Mouse (Mus musculus) spleen, adult 2 months (tissue): ENCODE data around the gene Unk. TPM values are rescaled to one million over a fixed set of nuclear protein-coding genes. Genes with fewer than 3 reads are reported as not detected.
"Not testable (repeated sequence)": the region's sequence is repeated elsewhere in the genome, so short reads cannot be mapped to it uniquely, and the experiment has no call there.

Source experiments
- DNase-seq, 2 experiments: peaks; one replicate each; pipeline versions ENCODE4 v3.0.0 to v3.0.0-alpha.2; 2012 to 2021; ENCODE audit warnings: low spot score in 2 of 2, low read depth in 1 of 2
- H3K27ac ChIP-seq: fragments of 200-500 bp; 2 replicates; pipeline ENCODE4 v1.5.1; 2012; ENCODE audit warnings: low read length, inconsistent platforms; ENCODE audit not compliant: insufficient read depth
- H3K27me3 ChIP-seq: fragments of 200-500 bp; 2 replicates; pipeline ENCODE4 v1.6.1; 2012; ENCODE audit warnings: mild to moderate bottlenecking, moderate library complexity, low read length, inconsistent platforms; ENCODE audit not compliant: control insufficient read depth, insufficient read depth
- H3K36me3 ChIP-seq: fragments of 200-500 bp; 2 replicates; pipeline ENCODE4 v1.6.1; 2012; ENCODE audit warnings: mild to moderate bottlenecking, low read length, inconsistent platforms; ENCODE audit not compliant: control insufficient read depth, insufficient read depth
- H3K4me1 ChIP-seq: fragments of 200-500 bp; 2 replicates; pipeline ENCODE4 v1.6.1; 2011; ENCODE audit warnings: inconsistent platforms; ENCODE audit not compliant: control insufficient read depth, insufficient read depth, insufficient read length
- H3K4me3 ChIP-seq: fragments of 200-500 bp; 2 replicates; pipeline ENCODE4 v1.5.1; 2011; ENCODE audit warnings: mild to moderate bottlenecking, inconsistent platforms; ENCODE audit not compliant: insufficient read depth, insufficient read length; ENCODE audit errors: extremely low read depth
- CTCF ChIP-seq: fragments of 200-500 bp; IDR thresholded peaks from 2 replicates; pipeline ENCODE4 v1.5.1; 2011; ENCODE audit warnings: mild to moderate bottlenecking, inconsistent platforms; ENCODE audit not compliant: insufficient read depth, insufficient read length, insufficient replicate concordance; ENCODE audit errors: extremely low read depth
- POLR2A ChIP-seq: fragments of 200-500 bp; IDR thresholded peaks from 2 replicates; pipeline ENCODE4 v1.6.1; 2011; ENCODE audit warnings: low read depth, low read length, inconsistent platforms
- WGBS: fragments of 180-500 bp; shearing (Covaris S2); methylation state at CpG from one replicate; pipeline ENCODE4 v1.1.7; 2018; 5-methylcytosine and 5-hydroxymethylcytosine counted together
- polyA plus RNA-seq: library from polyadenylated mRNA; depleted of rRNA; stranded (reverse); fragments of >200 nt; gene quantifications from 2 replicates; pipeline ENCODE4 v1.2.3, GENCODE M21; 2012

The Unk gene
- polyA plus RNA-seq, 1 experiment = 37.9 TPM

GRCm38 (mm10) chr11:116019360-116019791 is 10.7 kb upstream of the Unk start:
- Histone ChIP-seq H3K36me3 (peaks cover 18% of the 10 kb centered on the region), H3K27ac (no peak overlapping the region), H3K4me1 (no peaks in the 10 kb centered on the region), H3K4me3 (no peak overlapping the region), H3K27me3 (no peaks in the 10 kb centered on the region)
- DNase-seq = no peak
- WGBS = 95% methylated on average over 1 of the region's 1 CpGs
- TF ChIP-seq POLR2A (no peak), CTCF (no peak)

- WGBS = 86% methylated on average over 2 of the region's 2 CpGs
- no peaks in the 10 kb centered on the region for H3K27me3 ChIP-seq
- H3K4me1 ChIP-seq = no peaks in the 10 kb centered on the region; the same call in 1 of the 2 replicates
- H3K36me3 ChIP-seq = peaks cover 18% of the 10 kb centered on the region
- no peak overlapping the region for H3K27ac ChIP-seq
- DNase-seq = no peak
- no peak overlapping the region for H3K4me3 ChIP-seq
- no peak for TF ChIP-seq POLR2A
- no peak for TF ChIP-seq CTCF
Observed at GRCm38 (mm10) chr11:116019976-116020411, 10.1 kb upstream of the Unk start.

GRCm38 (mm10) chr11:116020519-116020922 is 9.6 kb upstream of the Unk start:
- Histone ChIP-seq H3K36me3 (peaks cover 18% of the 10 kb centered on the region), H3K4me3 (no peak overlapping the region), H3K27ac (no peak overlapping the region), H3K4me1 (no peaks in the 10 kb centered on the region; the same call in 1 of the 2 replicates), H3K27me3 (no peaks in the 10 kb centered on the region)
- 22% methylated on average over 1 of the region's 1 CpGs for WGBS
- TF ChIP-seq POLR2A (no peak), CTCF (no peak)
- no peak for DNase-seq

GRCm38 (mm10) chr11:116021328-116022220 is 8.5 kb upstream of the Unk start:
- no peak for DNase-seq
- TF ChIP-seq CTCF (no peak), POLR2A (no peak)
- Histone ChIP-seq H3K4me1 (no peaks in the 10 kb centered on the region; the same call in 1 of the 2 replicates), H3K36me3 (peaks cover 18% of the 10 kb centered on the region), H3K27me3 (no peaks in the 10 kb centered on the region), H3K27ac (no peak overlapping the region), H3K4me3 (no peak overlapping the region)
- WGBS = 71% methylated on average over 6 of the region's 6 CpGs

- H3K27me3 ChIP-seq = no peaks in the 10 kb centered on the region
- H3K4me3 ChIP-seq = no peak overlapping the region
- no peak for DNase-seq
- no peak for TF ChIP-seq CTCF
- TF ChIP-seq POLR2A = no peak
- peaks cover 18% of the 10 kb centered on the region for H3K36me3 ChIP-seq
- WGBS = 54% methylated on average over 4 of the region's 4 CpGs
- H3K4me1 ChIP-seq = no peaks in the 10 kb centered on the region; the same call in 1 of the 2 replicates
- H3K27ac ChIP-seq = no peak overlapping the region
Observed at GRCm38 (mm10) chr11:116022256-116022780, 7.8 kb upstream of the Unk start.

GRCm38 (mm10) chr11:116023074-116023770 is 6.9 kb upstream of the Unk start:
- WGBS = 2% methylated on average over 18 of the region's 18 CpGs
- H3K27ac ChIP-seq = peak overlapping the region; percentile 98
- H3K36me3 ChIP-seq = peaks cover 18% of the 10 kb centered on the region
- H3K4me1 ChIP-seq, H3K27me3 ChIP-seq, DNase-seq: not testable (repeated sequence)
- H3K4me3 ChIP-seq = peak overlapping the region; percentile 77
